Mouse (Mus musculus) frontal cortex, postnatal 10 days (tissue): Measurements from ENCODE around the gene Tmem220.

Source experiments
- DNase-seq, 2 experiments: peaks; one replicate each; pipeline ENCODE4 v3.0.0; 2022; ENCODE audit warnings: low spot score in 2 of 2, mixed read lengths in 1 of 2

Tmem220 gene

GRCm38 (mm10) chr11:67024867-67025477 lies at the start of gene Tmem220:
Tmem220 (plus strand) TSS chr11:67025154.
- peak; percentile 67 to 80 for DNase-seq

GRCm38 (mm10) chr11:66975606-66976330 lies 49.2 kb upstream of the Tmem220 start:
- DNase-seq: no peak

- DNase-seq: no peak
These were observed 43.4 kb upstream of the Tmem220 start for GRCm38 (mm10) chr11:66981336-66982115.

GRCm38 (mm10) chr11:66982794-66983193 lies 42.2 kb upstream of the Tmem220 start:
- no peak for DNase-seq

- no peak for DNase-seq
These were observed 41.4 kb upstream of the Tmem220 start for GRCm38 (mm10) chr11:66983422-66984164.

- DNase-seq: peak; percentile 26 to 71
These were observed 40.5 kb upstream of the Tmem220 start for GRCm38 (mm10) chr11:66984165-66985135.

GRCm38 (mm10) chr11:66985136-66985702 lies 39.7 kb upstream of the Tmem220 start:
- DNase-seq: no peak

GRCm38 (mm10) chr11:66992150-66992549 lies 32.8 kb upstream of the Tmem220 start:
- no peak for DNase-seq

- DNase-seq: no peak
These were observed 31.3 kb upstream of the Tmem220 start for GRCm38 (mm10) chr11:66993674-66994073.

- no peak for DNase-seq
These were observed 28.5 kb upstream of the Tmem220 start for GRCm38 (mm10) chr11:66996446-66996845.

- DNase-seq: peak in 1 of 2 experiments; percentile 28
These were observed 26.2 kb upstream of the Tmem220 start for GRCm38 (mm10) chr11:66998467-66999403.

GRCm38 (mm10) chr11:67000671-67001070 lies 24.3 kb upstream of the Tmem220 start:
- no peak for DNase-seq

- DNase-seq: no peak
These were observed 23.2 kb upstream of the Tmem220 start for GRCm38 (mm10) chr11:67001717-67002116.

GRCm38 (mm10) chr11:67002911-67003310 lies 22.0 kb upstream of the Tmem220 start:
- DNase-seq: no peak

- no peak for DNase-seq
These were observed 17.0 kb upstream of the Tmem220 start for GRCm38 (mm10) chr11:67007961-67008360.

- no peak for DNase-seq
These were observed 16.4 kb upstream of the Tmem220 start for GRCm38 (mm10) chr11:67008528-67008927.

- no peak for DNase-seq
These were observed 14.5 kb upstream of the Tmem220 start for GRCm38 (mm10) chr11:67010430-67010829.

- no peak for DNase-seq
These were observed 13.3 kb upstream of the Tmem220 start for GRCm38 (mm10) chr11:67011635-67012034.
